Mouse (Mus musculus) heart, embryonic 10.5 days (tissue): ENCODE results near the gene Wfdc5. TPM values are rescaled to one million over a fixed set of nuclear protein-coding genes. Genes with fewer than 3 reads are reported as not detected.

Experiments
- DNase-seq: peaks from one replicate; pipeline ENCODE4 v3.0.0-alpha.2; 2017; ENCODE audit warnings: low spot score
- H3K27ac ChIP-seq: fragments of 300-500 bp; sonication (generic); 2 replicates; pipeline ENCODE4 v1.5.1; 2016; ENCODE audit warnings: mild to moderate bottlenecking
- H3K27me3 ChIP-seq: fragments of 300-500 bp; sonication (generic); 2 replicates; pipeline ENCODE4 v1.6.1; 2016; ENCODE audit warnings: mild to moderate bottlenecking; ENCODE audit not compliant: poor library complexity, insufficient read depth, severe bottlenecking
- H3K36me3 ChIP-seq: fragments of 300-500 bp; sonication (generic); 2 replicates; pipeline ENCODE4 v1.6.1; 2016; ENCODE audit warnings: mild to moderate bottlenecking, moderate library complexity
- H3K4me1 ChIP-seq: fragments of 300-500 bp; sonication (generic); 2 replicates; pipeline ENCODE4 v1.6.1; 2016; ENCODE audit warnings: mild to moderate bottlenecking
- H3K4me3 ChIP-seq: fragments of 300-500 bp; sonication (generic); 2 replicates; pipeline ENCODE4 v1.5.1; 2016; ENCODE audit warnings: mild to moderate bottlenecking, moderate library complexity
- H3K9me3 ChIP-seq: fragments of 300-500 bp; sonication (generic); 2 replicates; pipeline ENCODE4 v1.6.1; 2016; ENCODE audit warnings: mild to moderate bottlenecking, moderate library complexity
- WGBS: fragments of 180-500 bp; shearing (Covaris S2); methylation state at CpG from one replicate; pipeline ENCODE4 v1.1.7; 2016; 5-methylcytosine and 5-hydroxymethylcytosine counted together
- polyA plus RNA-seq: library from polyadenylated mRNA; unstranded; fragments of >200 nt; fragmentation: Nextera tagmentation; extraction: Ambion mirVana; gene quantifications from 2 replicates; pipeline ENCODE4 v1.2.1, GENCODE M21; 2016

Wfdc5 gene
- polyA plus RNA-seq, 1 experiment from 2014 or later: not detected

GRCm38 (mm10) chr2:164168571-164168946 lies 14.0 kb downstream of the Wfdc5 start:
- Histone ChIP-seq H3K9me3 (no peaks in the 10 kb centered on the region), H3K27me3 (peaks cover 95% of the 10 kb centered on the region), H3K27ac (no peak overlapping the region), H3K4me1 (peaks cover 30% of the 10 kb centered on the region), H3K36me3 (no peaks in the 10 kb centered on the region), H3K4me3 (peak overlapping the region; percentile 57)
- 12% methylated on average over 42 of the region's 42 CpGs for WGBS
- no peak for DNase-seq

- 10% methylated on average over 90 of the region's 90 CpGs for WGBS
- DNase-seq: no peak
- H3K9me3 ChIP-seq: no peaks in the 10 kb centered on the region
Measured at GRCm38 (mm10) chr2:164167752-164168570, 14.6 kb downstream of the Wfdc5 start.

GRCm38 (mm10) chr2:164164941-164165340 lies 17.6 kb downstream of the Wfdc5 start:
- H3K9me3 ChIP-seq: no peaks in the 10 kb centered on the region
- no peak overlapping the region for H3K27ac ChIP-seq
- 90% methylated on average over 5 of the region's 5 CpGs for WGBS
- peaks cover 70% of the 10 kb centered on the region for H3K27me3 ChIP-seq
- no peak overlapping the region for H3K4me3 ChIP-seq
- H3K36me3 ChIP-seq: no peaks in the 10 kb centered on the region
- no peak for DNase-seq
- peaks cover 11% of the 10 kb centered on the region for H3K4me1 ChIP-seq

More at GRCm38 (mm10) chr2:164167752-164168570, 14.6 kb downstream of the Wfdc5 start:
- Histone ChIP-seq H3K4me1 (peaks cover 27% of the 10 kb centered on the region), H3K27ac (peak overlapping the region; percentile 59; the same call in 1 of the 2 replicates), H3K4me3 (peak overlapping the region; percentile 57), H3K36me3 (no peaks in the 10 kb centered on the region), H3K27me3 (peaks cover 92% of the 10 kb centered on the region)

- no peak for DNase-seq
- no peaks in the 10 kb centered on the region for H3K36me3 ChIP-seq
- H3K9me3 ChIP-seq: no peaks in the 10 kb centered on the region
- WGBS: 76% methylated on average over 11 of the region's 11 CpGs
- H3K4me1 ChIP-seq: no peaks in the 10 kb centered on the region
- H3K27me3 ChIP-seq: peaks cover 37% of the 10 kb centered on the region
- no peak overlapping the region for H3K27ac ChIP-seq
- H3K4me3 ChIP-seq: no peak overlapping the region
Measured at GRCm38 (mm10) chr2:164161515-164162055, 21.0 kb downstream of the Wfdc5 start.

- Histone ChIP-seq H3K4me1 (no peaks in the 10 kb centered on the region), H3K27ac (no peak overlapping the region), H3K9me3 (no peaks in the 10 kb centered on the region), H3K4me3 (no peak overlapping the region), H3K36me3 (peaks cover 6% of the 10 kb centered on the region; the same call in 1 of the 2 replicates), H3K27me3 (peaks cover 12% of the 10 kb centered on the region; the same call in 1 of the 2 replicates)
- no peak for DNase-seq
- 82% methylated on average over 2 of the region's 2 CpGs for WGBS
Measured at GRCm38 (mm10) chr2:164158838-164159237, 23.7 kb downstream of the Wfdc5 start.

DNA sequence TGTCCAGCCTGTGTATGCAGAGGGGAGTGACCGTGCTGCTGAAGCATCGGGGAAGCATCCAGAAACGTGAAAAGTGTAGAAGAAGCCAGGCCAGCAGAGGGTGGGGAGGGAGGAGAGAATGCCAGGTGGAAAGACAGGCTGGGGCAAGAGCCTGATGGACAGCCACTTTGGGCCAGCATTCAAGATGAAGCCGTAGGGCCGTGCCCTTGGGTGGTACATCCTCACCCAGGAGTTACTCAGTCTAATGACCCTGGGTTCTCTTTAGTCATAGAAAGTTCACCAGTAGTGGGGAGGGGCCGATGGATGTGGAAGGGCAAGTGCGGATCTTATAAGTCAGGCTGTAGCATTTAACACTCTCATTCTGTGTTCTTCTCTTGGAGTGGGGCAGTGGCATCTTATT lies 26.4 kb downstream of the Wfdc5 start:
- H3K4me1 ChIP-seq: no peaks in the 10 kb centered on the region

GRCm38 (mm10) chr2:164154007-164154406 lies 28.5 kb downstream of the Wfdc5 start:
- Histone ChIP-seq H3K9me3 (no peaks in the 10 kb centered on the region), H3K27me3 (no peaks in the 10 kb centered on the region), H3K27ac (no peak overlapping the region), H3K4me1 (peaks cover 15% of the 10 kb centered on the region), H3K36me3 (peaks cover 28% of the 10 kb centered on the region), H3K4me3 (no peak overlapping the region)
- 92% methylated on average over 10 of the region's 10 CpGs for WGBS
- no peak for DNase-seq

More for the DNA sequence above, 26.4 kb downstream of the Wfdc5 start:
- Histone ChIP-seq H3K27me3 (no peaks in the 10 kb centered on the region), H3K36me3 (peaks cover 28% of the 10 kb centered on the region), H3K9me3 (no peaks in the 10 kb centered on the region), H3K27ac (no peak overlapping the region), H3K4me3 (no peak overlapping the region)
- no peak for DNase-seq
- 83% methylated on average over 7 of the region's 7 CpGs for WGBS

- Histone ChIP-seq H3K9me3 (no peaks in the 10 kb centered on the region), H3K4me3 (no peak overlapping the region), H3K27ac (no peak overlapping the region), H3K36me3 (peaks cover 28% of the 10 kb centered on the region), H3K27me3 (no peaks in the 10 kb centered on the region), H3K4me1 (peaks cover 15% of the 10 kb centered on the region)
- DNase-seq: no peak
- 87% methylated on average over 11 of the region's 11 CpGs for WGBS
Measured at GRCm38 (mm10) chr2:164152341-164152740, 30.2 kb downstream of the Wfdc5 start.

DNA sequence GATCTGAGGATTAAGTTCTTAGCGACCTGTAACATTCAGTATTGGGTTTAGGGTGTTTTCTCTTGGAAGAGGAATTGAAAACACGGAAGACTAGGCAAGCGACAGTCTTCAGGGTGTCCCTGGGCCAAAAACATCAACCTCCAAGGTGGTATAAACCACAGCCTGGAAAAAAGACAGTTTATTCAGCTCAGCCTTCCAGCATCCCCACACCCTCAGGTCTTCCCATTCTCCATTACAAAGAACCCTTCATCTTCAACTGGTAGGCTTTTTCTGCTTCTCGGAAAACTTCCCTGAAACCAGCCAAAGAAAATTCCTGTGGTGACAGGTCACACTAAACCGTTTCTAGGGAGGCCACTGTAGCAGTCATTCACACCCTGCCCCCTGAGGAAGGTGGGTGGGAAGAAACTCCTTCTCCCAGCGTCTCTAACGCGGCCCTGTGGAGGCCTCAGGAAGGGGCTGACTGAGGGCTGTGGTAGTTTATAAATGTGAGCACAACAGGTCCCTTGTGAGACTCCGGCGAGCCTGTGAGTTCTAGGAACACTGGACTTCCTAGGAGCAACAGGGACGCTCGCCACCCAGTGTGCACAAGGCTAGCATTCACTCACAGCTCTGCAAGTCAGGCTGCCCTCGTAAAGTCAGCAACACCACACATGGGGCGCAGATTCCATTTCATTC lies 32.3 kb downstream of the Wfdc5 start:
- peaks cover 15% of the 10 kb centered on the region for H3K4me1 ChIP-seq
- H3K27me3 ChIP-seq: no peaks in the 10 kb centered on the region
- H3K9me3 ChIP-seq: no peaks in the 10 kb centered on the region
- H3K27ac ChIP-seq: peak overlapping the region; percentile 71
- H3K36me3 ChIP-seq: peaks cover 22% of the 10 kb centered on the region
- WGBS: 44% methylated on average over 14 of the region's 14 CpGs
- H3K4me3 ChIP-seq: no peak overlapping the region
- no peak for DNase-seq

- DNase-seq: no peak
- H3K27ac ChIP-seq: no peak overlapping the region
- H3K9me3 ChIP-seq: no peaks in the 10 kb centered on the region
- H3K36me3 ChIP-seq: peaks cover 3% of the 10 kb centered on the region; the same call in 1 of the 2 replicates
- no peak overlapping the region for H3K4me3 ChIP-seq
- no peaks in the 10 kb centered on the region for H3K27me3 ChIP-seq
- WGBS: 92% methylated on average over 12 of the region's 12 CpGs
- peaks cover 34% of the 10 kb centered on the region for H3K4me1 ChIP-seq
Measured at GRCm38 (mm10) chr2:164146556-164146955, 36.0 kb downstream of the Wfdc5 start.

DNA sequence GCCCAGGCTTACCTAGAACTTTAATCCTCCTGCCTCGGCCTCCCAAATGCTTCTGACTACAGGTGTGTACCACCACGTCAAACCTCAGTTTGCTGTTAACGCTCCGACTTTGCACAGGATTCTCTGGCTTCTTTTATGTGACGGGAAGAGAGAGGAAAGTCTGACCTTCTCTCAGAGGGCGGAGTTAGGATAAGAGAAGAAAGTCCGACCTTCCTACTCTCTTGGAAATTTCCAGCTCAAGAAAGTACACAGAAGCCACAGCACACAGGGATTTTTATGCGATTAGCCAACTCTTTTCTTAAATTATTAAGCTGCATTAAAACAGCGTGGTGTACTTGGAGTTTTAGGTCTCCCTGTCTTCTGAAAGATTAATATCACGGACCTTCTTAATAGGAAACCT lies 38.0 kb downstream of the Wfdc5 start:
- H3K27me3 ChIP-seq: no peaks in the 10 kb centered on the region
- DNase-seq: no peak
- H3K27ac ChIP-seq: no peak overlapping the region
- peaks cover 36% of the 10 kb centered on the region for H3K4me1 ChIP-seq
- no peak overlapping the region for H3K4me3 ChIP-seq
- WGBS: 68% methylated on average over 10 of the region's 10 CpGs
- H3K9me3 ChIP-seq: no peaks in the 10 kb centered on the region
- no peaks in the 10 kb centered on the region for H3K36me3 ChIP-seq

- DNase-seq: no peak
- Histone ChIP-seq H3K27me3 (no peaks in the 10 kb centered on the region), H3K27ac (no peak overlapping the region), H3K4me3 (no peak overlapping the region), H3K36me3 (no peaks in the 10 kb centered on the region), H3K9me3 (no peaks in the 10 kb centered on the region), H3K4me1 (peaks cover 35% of the 10 kb centered on the region)
- WGBS: 85% methylated on average over 6 of the region's 6 CpGs
Measured at GRCm38 (mm10) chr2:164144025-164144424, 38.5 kb downstream of the Wfdc5 start.

GRCm38 (mm10) chr2:164142021-164142420 lies 40.5 kb downstream of the Wfdc5 start:
- DNase-seq: no peak

More at GRCm38 (mm10) chr2:164142021-164142420, 40.5 kb downstream of the Wfdc5 start:
- no peaks in the 10 kb centered on the region for H3K27me3 ChIP-seq
- 23% methylated on average over 10 of the region's 10 CpGs for WGBS
- no peaks in the 10 kb centered on the region for H3K9me3 ChIP-seq
- peaks cover 50% of the 10 kb centered on the region for H3K4me1 ChIP-seq
- H3K36me3 ChIP-seq: no peaks in the 10 kb centered on the region
- no peak overlapping the region for H3K4me3 ChIP-seq
- H3K27ac ChIP-seq: peak overlapping the region; percentile 78
